Comparison of ENCODE assay signal across 20 mouse cellular contexts in genomic region chr12:100380697-100381291, GRCm38 (mm10).
DNase-seq lines count a peak whose midpoint lies in the region; ATAC-seq and TF ChIP-seq lines count a peak whose summit lies in the region.
"Had no signal": no experiment of that assay in that cellular context is flagged by ENCODE, and none has a peak within 500 bp of the region (broad histone marks: within the 10 kb centered on the region; RNA-seq: fewer than 3 reads in every experiment).

No protein-coding gene starts in this region.

- TF ChIP-seq POLR2A in CH12.LX (IDR thresholded peaks at IDR 0.05; ENCODE audit: low read depth, low read length): no peak

- ATAC-seq in embryonic facial prominence, embryonic 11.5 days (replicated peaks; ENCODE audit: insufficient number of reproducible peaks, low FRiP score, low TSS enrichment, low read depth): no peak
- ATAC-seq in midbrain, embryonic 15.5 days (replicated peaks): no peak
- ATAC-seq: intestine, postnatal 0 days had no signal

- H3K27me3 ChIP-seq in CH12.LX (replicated peaks): no peaks in the 10 kb centered on the region
- H3K27me3 ChIP-seq in embryonic facial prominence, embryonic 11.5 days (ENCODE audit: control insufficient read depth, insufficient read depth, low read length): no peaks in the 10 kb centered on the region
- H3K27me3 ChIP-seq in midbrain, embryonic 15.5 days (replicated peaks): no peaks in the 10 kb centered on the region
- H3K27me3 ChIP-seq: embryonic facial prominence, embryonic 12.5 days; heart, embryonic 12.5 days; hindbrain, embryonic 15.5 days; limb, embryonic 13.5 days; liver, embryonic 15.5 days had no signal

- H3K4me3 ChIP-seq in layer of hippocampus, adult 2 months: no peak overlapping the region
- H3K4me3 ChIP-seq in CH12.LX (replicated peaks in 1 of 3; ENCODE audit: low read depth in 2 of 3, low read length in 2 of 3, poor library complexity in 1 of 3): no peak overlapping the region
- H3K4me3 ChIP-seq in embryonic facial prominence, embryonic 11.5 days (ENCODE audit: low read depth, low read length): no peak overlapping the region
- no peak overlapping the region for H3K4me3 ChIP-seq in midbrain, embryonic 15.5 days
- H3K4me3 ChIP-seq: embryonic facial prominence, embryonic 12.5 days; heart, embryonic 12.5 days; hindbrain, embryonic 15.5 days; limb, embryonic 13.5 days; liver, embryonic 15.5 days had no signal

- no peaks in the 10 kb centered on the region for H3K9me3 ChIP-seq in CH12.LX (replicated peaks; ENCODE audit: low read length)
- H3K9me3 ChIP-seq in embryonic facial prominence, embryonic 11.5 days (replicated peaks; ENCODE audit: control insufficient read depth, low read length): no peaks in the 10 kb centered on the region
- no peaks in the 10 kb centered on the region for H3K9me3 ChIP-seq in midbrain, embryonic 15.5 days
- H3K9me3 ChIP-seq: embryonic facial prominence, embryonic 12.5 days; heart, embryonic 12.5 days; hindbrain, embryonic 15.5 days; limb, embryonic 13.5 days; liver, embryonic 15.5 days had no signal

- TF ChIP-seq EP300 in CH12.LX (IDR thresholded peaks at IDR 0.05; ENCODE audit: low read length): no peak

- H3K36me3 ChIP-seq in CH12.LX (replicated peaks in 1 of 2; ENCODE audit: control insufficient read depth in 1 of 2, insufficient read depth in 1 of 2, low read length in 1 of 2): peaks cover 4 to 45% of the 10 kb centered on the region in 2 experiments
- H3K36me3 ChIP-seq in embryonic facial prominence, embryonic 11.5 days (replicated peaks; ENCODE audit: control insufficient read depth, insufficient read depth, low read depth, low read length): no peaks in the 10 kb centered on the region
- H3K36me3 ChIP-seq in midbrain, embryonic 15.5 days (replicated peaks): peaks cover 5% of the 10 kb centered on the region; the same call in 1 of the 2 replicates

- H3K79me2 ChIP-seq in CH12.LX (replicated peaks; ENCODE audit: control insufficient read depth, extremely low read depth, insufficient read depth, poor library complexity, severe bottlenecking): no peaks in the 10 kb centered on the region; the same call in 1 of the 2 replicates

- peak overlapping the region; percentile 33 for H3K4me2 ChIP-seq in CH12.LX (ENCODE audit: insufficient read depth, low read depth, poor library complexity, severe bottlenecking)
- H3K4me2 ChIP-seq in embryonic facial prominence, embryonic 11.5 days (ENCODE audit: low read depth, low read length): no peak overlapping the region
- no peak overlapping the region for H3K4me2 ChIP-seq in midbrain, embryonic 15.5 days
- H3K4me2 ChIP-seq: embryonic facial prominence, embryonic 12.5 days; heart, embryonic 12.5 days; hindbrain, embryonic 15.5 days; limb, embryonic 13.5 days; liver, embryonic 15.5 days; midbrain, embryonic 11.5 days had no signal

- no peak for TF ChIP-seq CTCF in layer of hippocampus, adult 2 months (conservative IDR thresholded peaks at IDR 0.05)
- TF ChIP-seq CTCF in CH12.LX (conservative IDR thresholded peaks at IDR 0.05 in 1 of 2, IDR thresholded peaks at IDR 0.05 in 1 of 2; ENCODE audit: low read depth in 2 of 2, low read length in 2 of 2): no peak

- TF ChIP-seq RAD21 in CH12.LX (IDR thresholded peaks at IDR 0.05; ENCODE audit: low read depth, low read length): no peak

- H3K27ac ChIP-seq in layer of hippocampus, adult 2 months: peak overlapping the region; percentile 16
- H3K27ac ChIP-seq in CH12.LX (ENCODE audit: insufficient read depth, low read depth): no peak overlapping the region
- H3K27ac ChIP-seq in embryonic facial prominence, embryonic 11.5 days (replicated peaks; ENCODE audit: low read depth, low read length): no peak overlapping the region
- H3K27ac ChIP-seq in midbrain, embryonic 15.5 days: no peak overlapping the region
- H3K27ac ChIP-seq: embryonic facial prominence, embryonic 12.5 days; hindbrain, embryonic 15.5 days; limb, embryonic 13.5 days; liver, embryonic 15.5 days had no signal

- dilution Hi-C loops in CH12.LX (cut with MboI; ENCODE audit: extremely low pct_ligation_motif_present, extremely low pct_unique_long_range_greater_than_20kb, low sequenced_read_pairs): no loop called here

- in situ Hi-C loops in CH12.LX (cut with MboI; ENCODE audit: low pct_ligation_motif_present, low pct_unique_long_range_greater_than_20kb, low sequenced_read_pairs): loop anchor here (5.0 kb wide), 1 partner anchor 33 kb away; no protein-coding TSS in a partner anchor

- H3K4me1 ChIP-seq in CH12.LX (ENCODE audit: control insufficient read depth in 1 of 2, insufficient read depth in 2 of 2): peaks cover 10 to 34% of the 10 kb centered on the region in 2 experiments; a peak in 3 of 4 replicates
- no peaks in the 10 kb centered on the region for H3K4me1 ChIP-seq in embryonic facial prominence, embryonic 11.5 days (ENCODE audit: control insufficient read depth, insufficient read depth, low read length)
- 0 out of 2 replicates have a peak, but pooled peaks cover 3% of the 10 kb centered on the region for H3K4me1 ChIP-seq in midbrain, embryonic 15.5 days
- H3K4me1 ChIP-seq: embryonic facial prominence, embryonic 12.5 days; hindbrain, embryonic 15.5 days; liver, embryonic 15.5 days had no signal

- H3K9ac ChIP-seq in CH12.LX (ENCODE audit: insufficient read depth, low read depth): no peak overlapping the region; the same call in 1 of the 2 replicates
- H3K9ac ChIP-seq in embryonic facial prominence, embryonic 11.5 days (replicated peaks; ENCODE audit: low read length): no peak overlapping the region
- no peak overlapping the region for H3K9ac ChIP-seq in midbrain, embryonic 15.5 days
- H3K9ac ChIP-seq: embryonic facial prominence, embryonic 12.5 days; heart, embryonic 12.5 days; hindbrain, embryonic 15.5 days; limb, embryonic 13.5 days; liver, embryonic 15.5 days had no signal

- no peak for DNase-seq in layer of hippocampus, adult 2 months (ENCODE audit: low spot score in 2 of 2)
- no peak for DNase-seq in layer of hippocampus, adult 11-12 months (ENCODE audit: low spot score)
- DNase-seq in CH12.LX (ENCODE audit: extremely low read depth): peak; percentile 49
- peak; percentile 48 for DNase-seq in embryonic facial prominence, embryonic 11.5 days (ENCODE audit: low spot score)
- peak; percentile 2 to 11 for DNase-seq in monocyte, adult 2 months (ENCODE audit: low read depth in 1 of 2, low spot score in 2 of 2)
- no peak for DNase-seq in ovary, postnatal 10 days (ENCODE audit: low spot score)
- DNase-seq in layer of hippocampus, postnatal 25 days (ENCODE audit: extremely low spot score in 1 of 2, low spot score in 1 of 2): no peak
- DNase-seq: adrenal gland, postnatal 25 days; cerebellum, postnatal 10 days; kidney, postnatal 10 days; right cerebral cortex, postnatal 14 days; thymus, adult 18-20 months had no signal

- WGBS in embryonic facial prominence, embryonic 11.5 days: 68% methylated on average over 14 of the region's 14 CpGs
- WGBS in midbrain, embryonic 15.5 days: 73% methylated on average over 14 of the region's 14 CpGs

TF ChIP-seq in CH12.LX, 34 proteins besides CTCF, POLR2A, EP300 and RAD21:
- 0 out of 2 replicates have a peak, but pooled peaks have one; percentile 28 for TF ChIP-seq SIN3A (IDR thresholded peaks at IDR 0.05; ENCODE audit: low read length)
- TF ChIP-seq IRF4 (IDR thresholded peaks at IDR 0.05; ENCODE audit: low read depth, low read length): 0 out of 2 replicates have a peak, but pooled peaks have one; percentile 9
- TF ChIP-seq POLR2AphosphoS2 (IDR thresholded peaks at IDR 0.05; ENCODE audit: low read depth, low read length): no peak
- TF ChIP-seq MEF2A (IDR thresholded peaks at IDR 0.05; ENCODE audit: borderline replicate concordance, low read depth, low read length): no peak
- no peak for TF ChIP-seq E2F4 (IDR thresholded peaks at IDR 0.05; ENCODE audit: insufficient replicate concordance, low read depth, low read length)
- no peak for TF ChIP-seq HCFC1 (IDR thresholded peaks at IDR 0.05; ENCODE audit: low read depth, low read length)
- TF ChIP-seq MXI1 (IDR thresholded peaks at IDR 0.05; ENCODE audit: low read depth, low read length): no peak
- TF ChIP-seq ZNF384 (IDR thresholded peaks at IDR 0.05; ENCODE audit: low read depth, low read length): no peak
- no peak for TF ChIP-seq CHD1 (IDR thresholded peaks at IDR 0.05; ENCODE audit: low read depth, low read length)
- no peak for TF ChIP-seq SMC3 (IDR thresholded peaks at IDR 0.05; ENCODE audit: low read depth, low read length)
- TF ChIP-seq ZKSCAN1 (IDR thresholded peaks at IDR 0.05; ENCODE audit: borderline replicate concordance, low read depth, low read length): no peak
- no peak for TF ChIP-seq BHLHE40 (IDR thresholded peaks at IDR 0.05; ENCODE audit: low read depth, low read length)
- TF ChIP-seq ETS1 (conservative IDR thresholded peaks at IDR 0.05; ENCODE audit: low read depth, low read length): 0 out of 2 replicates have a peak, but pooled peaks have one; percentile 8

Comparison
In these comparisons a context has a peak if more than half of its experiments do, and no peak if none do; other contexts are left out.
1. DNase-seq: peak in CH12.LX (single experiment), embryonic facial prominence, embryonic 11.5 days (single experiment) and monocyte, adult 2 months (2 of 2); none in layer of hippocampus, adult 2 months (0 of 2), layer of hippocampus, adult 11-12 months (single experiment), ovary, postnatal 10 days (single experiment) and layer of hippocampus, postnatal 25 days (0 of 2).